Mouse (Mus musculus): ENCODE measurements around the gene Akr1c6. TPM values are rescaled to one million over a fixed set of nuclear protein-coding genes. Genes with fewer than 3 reads are reported as not detected.

Gene Akr1c6
- polyA plus RNA-seq, 1 experiment from 2014 or later = not detected

- no peak overlapping the region for H3K4me2 ChIP-seq (replicated peaks)
- H3K27me3 ChIP-seq (replicated peaks) = no peaks in the 10 kb centered on the region
- no peaks in the 10 kb centered on the region for H3K9me3 ChIP-seq
- H3K27ac ChIP-seq = no peak overlapping the region
- no peaks in the 10 kb centered on the region for H3K4me1 ChIP-seq (replicated peaks)
- no peak overlapping the region for H3K4me3 ChIP-seq (replicated peaks)
- H3K36me3 ChIP-seq = no peaks in the 10 kb centered on the region
- 57% methylated on average over 1 of the region's 1 CpGs for WGBS
- no peak for ATAC-seq
- no peak overlapping the region for H3K9ac ChIP-seq
These were observed 33.8 kb downstream of the Akr1c6 start for GRCm38 (mm10) chr13:4467896-4468295.

Other genes with a start within 250 kb of the Akr1c6 start
- 286 and 313 TPM in 2 replicates for gene Akr1c13, start 243.2 kb upstream of the Akr1c6 start, polyA plus RNA-seq (2015; fragmentation: Nextera tagmentation; extraction: Ambion mirVana)
- gene Akr1c19, start 205.6 kb upstream of the Akr1c6 start, polyA plus RNA-seq (2015; fragmentation: Nextera tagmentation; extraction: Ambion mirVana) = 409 and 428 TPM in 2 replicates
- 99.7 and 110 TPM in 2 replicates for gene Akr1c12, start 154.9 kb upstream of the Akr1c6 start, polyA plus RNA-seq (2015; fragmentation: Nextera tagmentation; extraction: Ambion mirVana)
- not detected in 2 replicates for gene Akr1c20, start 89.0 kb downstream of the Akr1c6 start, polyA plus RNA-seq (2015; fragmentation: Nextera tagmentation; extraction: Ambion mirVana)
- gene Akr1c21, start 139.8 kb downstream of the Akr1c6 start, polyA plus RNA-seq (2015; fragmentation: Nextera tagmentation; extraction: Ambion mirVana) = not detected in 2 replicates
- 46.0 and 51.7 TPM in 2 replicates for gene Akr1e1, start 174.9 kb downstream of the Akr1c6 start, polyA plus RNA-seq (2015; fragmentation: Nextera tagmentation; extraction: Ambion mirVana)

All from intestine, embryonic 15.5 days (tissue).